Mouse (Mus musculus) B cell, adult 2 months (primary cell): ENCODE measurements around the gene Vangl2.

Experiments
- DNase-seq, 2 experiments: peaks; one replicate each; pipeline ENCODE4 v3.0.0; 2022

Gene Vangl2

DNA sequence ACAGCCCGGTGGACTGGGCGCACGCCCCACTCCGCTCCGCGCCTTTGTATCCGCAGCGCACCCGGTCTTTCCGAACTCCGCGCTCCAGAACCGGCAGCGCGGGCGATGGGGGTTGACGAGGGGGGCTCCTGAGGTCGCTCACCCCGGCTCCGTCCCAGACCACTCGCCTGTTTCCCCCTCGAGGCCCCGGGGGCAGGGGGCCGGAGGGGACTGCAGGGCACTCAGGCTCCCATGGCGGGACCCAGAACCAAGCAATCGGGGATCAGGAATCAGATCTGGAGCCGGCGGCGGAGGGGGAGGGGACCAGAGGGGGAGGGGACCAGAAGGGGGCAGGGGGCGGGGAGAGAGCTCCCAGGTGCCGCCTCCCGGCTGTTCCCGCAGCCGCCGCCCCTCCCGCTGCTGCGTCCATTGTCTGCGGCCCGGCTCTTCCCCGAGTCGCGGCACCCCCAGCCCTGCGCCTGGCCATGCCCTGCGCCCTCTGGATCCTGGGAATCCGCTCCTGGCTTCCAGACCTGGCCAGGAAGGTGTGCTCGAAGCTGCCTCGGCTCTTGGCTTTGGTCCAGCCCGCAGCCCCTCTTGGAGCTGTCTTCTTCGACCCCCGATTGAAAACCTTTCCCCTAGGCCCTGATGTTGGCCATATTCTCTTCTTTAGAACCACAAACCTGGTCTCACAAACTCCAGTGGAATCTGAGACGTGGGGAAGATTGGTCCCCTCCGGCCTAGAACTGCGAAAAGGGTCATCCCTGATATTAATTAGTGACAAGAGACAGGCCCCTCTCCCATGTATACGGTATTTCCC lies 1.0 kb downstream of the Vangl2 start:
- DNase-seq, result peak; percentile 89

DNA sequence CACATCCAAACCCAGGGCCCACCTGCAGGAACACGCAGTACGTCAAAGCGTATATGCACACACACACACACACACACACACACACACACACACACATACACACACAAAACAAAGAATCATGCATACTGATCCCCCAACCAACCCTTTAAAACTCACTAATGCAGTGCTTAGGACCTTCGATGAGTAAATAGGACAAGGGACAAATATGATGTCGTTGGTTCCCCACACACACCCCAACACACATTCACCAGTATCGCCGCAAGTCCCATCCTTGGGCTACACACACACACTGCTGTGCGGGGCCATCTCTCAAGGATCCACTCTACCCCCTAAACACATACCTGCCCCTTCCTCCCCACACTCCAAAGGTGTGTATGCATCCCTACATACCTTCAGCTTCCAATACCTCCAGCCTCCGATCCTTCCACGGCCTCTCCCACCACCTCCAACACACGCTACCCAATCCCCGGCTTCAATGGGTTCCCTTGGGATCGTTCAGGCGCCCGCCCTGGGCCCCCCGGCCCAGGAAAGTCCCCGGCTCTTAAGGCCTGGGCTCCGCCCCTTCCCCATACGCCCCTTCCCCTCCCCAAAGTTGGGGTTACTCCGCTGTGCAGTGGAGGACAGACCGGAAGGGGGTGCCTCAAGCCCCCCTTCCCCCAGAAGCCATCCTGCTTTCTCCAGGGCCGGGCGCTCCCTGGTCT lies 1.9 kb downstream of the Vangl2 start:
- peak; percentile 19 to 30 for DNase-seq

DNA sequence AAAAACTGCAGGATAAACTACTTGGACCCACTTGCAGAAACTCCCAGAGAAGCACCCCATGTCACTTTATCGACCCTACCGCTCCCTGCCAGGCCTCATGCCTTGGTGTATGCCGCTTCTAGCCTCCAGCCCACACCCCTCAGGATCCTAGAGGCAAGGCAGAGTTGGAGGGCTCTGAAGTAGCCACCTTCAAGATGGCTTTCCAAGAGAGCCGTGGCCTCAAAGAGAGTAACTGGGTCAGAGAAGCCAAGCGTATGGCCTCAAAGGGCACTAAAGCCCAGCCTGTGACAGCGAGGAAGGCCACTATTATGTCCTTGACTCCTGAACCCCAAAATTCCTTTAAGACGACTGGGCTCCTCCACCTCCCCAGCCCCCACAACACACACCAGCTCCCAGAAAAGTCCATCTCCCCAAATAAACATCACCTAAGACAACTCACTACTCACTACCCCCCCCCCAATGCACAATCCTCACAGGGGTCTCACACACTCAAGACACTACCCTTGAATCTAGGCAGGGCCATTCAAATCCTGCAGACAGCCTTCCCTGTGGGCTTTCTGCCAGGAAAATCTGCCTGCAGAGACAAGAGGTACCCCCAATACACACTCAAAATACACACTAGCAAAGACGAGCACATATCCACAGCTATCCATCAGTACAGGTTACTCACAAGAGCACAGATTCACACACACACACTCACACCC lies 2.9 kb downstream of the Vangl2 start:
- DNase-seq, result no peak

DNA sequence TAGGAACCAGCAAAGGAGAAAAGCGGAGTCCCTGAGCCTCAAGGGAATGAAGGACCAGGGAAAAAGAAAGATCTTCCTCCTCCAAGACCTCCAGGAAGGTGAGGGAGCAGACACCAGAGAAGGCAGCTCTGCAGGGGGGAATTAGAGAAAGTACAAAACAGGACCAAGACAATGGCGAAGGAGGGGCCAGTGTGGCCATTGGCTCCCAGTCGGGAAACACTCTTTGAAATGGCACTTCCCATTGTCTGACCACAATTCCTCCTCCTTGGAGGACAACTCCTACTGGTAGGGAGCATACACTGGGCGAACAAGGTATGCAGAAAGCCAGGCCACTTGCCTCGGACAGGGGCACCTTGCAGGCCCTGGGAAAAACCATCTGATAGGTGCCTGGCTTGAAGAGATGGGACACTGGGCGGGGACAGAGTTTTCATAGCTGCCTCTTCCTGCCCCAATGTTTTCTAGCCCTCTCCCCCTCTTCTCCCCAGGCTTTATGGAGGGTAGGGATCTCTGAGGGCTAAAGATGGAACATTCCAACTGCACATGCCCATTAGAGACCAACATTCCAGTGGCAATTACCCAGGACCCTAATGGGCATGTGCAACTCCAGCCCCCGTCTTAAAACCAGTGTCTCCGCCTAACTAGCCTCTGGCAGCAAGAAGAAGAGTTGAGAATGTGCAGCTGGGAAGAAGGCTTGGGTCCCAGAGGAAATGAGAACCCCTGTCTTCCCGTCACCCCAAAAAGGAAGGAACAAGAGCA lies 3.9 kb downstream of the Vangl2 start:
- no peak for DNase-seq

DNA sequence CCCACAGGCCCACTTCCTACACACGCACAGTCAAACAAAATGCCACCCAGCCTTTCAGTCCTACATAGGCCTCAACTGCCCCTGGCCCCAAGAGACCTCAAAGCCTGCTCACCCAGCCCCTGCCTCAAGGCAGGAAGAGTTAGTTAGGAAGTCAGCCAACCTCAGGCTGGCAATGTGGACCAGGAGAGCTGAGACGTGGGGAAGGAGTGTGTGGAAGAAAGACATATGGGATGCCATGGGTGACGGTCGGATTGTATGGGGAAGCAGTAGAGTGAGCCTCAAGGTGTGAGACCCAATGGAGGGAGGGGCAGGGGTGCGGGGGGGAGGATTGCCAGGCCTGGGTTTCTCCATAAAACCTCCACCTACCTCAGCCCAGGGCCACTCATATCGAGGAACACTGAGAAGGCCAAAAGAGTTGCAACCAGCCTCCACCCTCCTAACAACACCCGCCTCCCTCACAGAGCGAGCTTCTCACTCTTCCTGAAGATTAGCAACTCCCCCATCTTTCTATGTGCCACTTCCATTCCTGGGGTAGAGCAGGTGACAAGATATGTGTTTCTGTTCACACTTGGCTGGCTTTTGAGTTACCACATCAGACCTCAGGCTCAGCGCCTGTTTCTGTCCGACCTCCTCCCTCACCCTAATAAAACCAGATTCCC lies 8.3 kb downstream of the Vangl2 start:
- DNase-seq, result no peak

DNA sequence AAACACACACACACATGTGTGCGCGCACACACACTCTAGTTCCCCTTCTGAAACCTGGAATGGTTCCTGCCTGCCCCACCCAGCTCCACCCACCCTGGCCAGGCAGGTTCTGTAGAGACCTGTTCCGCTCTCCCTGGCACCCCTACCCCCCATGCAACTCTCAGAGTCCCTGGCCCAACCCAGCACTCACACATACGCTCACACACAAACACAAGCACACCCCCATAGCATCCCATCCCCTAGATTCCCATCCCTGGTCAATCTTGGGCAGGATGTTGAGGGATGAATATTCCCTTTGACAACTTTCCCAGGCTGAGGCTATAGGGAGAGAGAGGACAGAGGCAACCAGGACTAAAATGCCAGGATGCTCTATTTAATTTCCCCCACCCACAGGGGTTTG lies 8.9 kb downstream of the Vangl2 start:
- DNase-seq, result peak; percentile 22 to 28

DNA sequence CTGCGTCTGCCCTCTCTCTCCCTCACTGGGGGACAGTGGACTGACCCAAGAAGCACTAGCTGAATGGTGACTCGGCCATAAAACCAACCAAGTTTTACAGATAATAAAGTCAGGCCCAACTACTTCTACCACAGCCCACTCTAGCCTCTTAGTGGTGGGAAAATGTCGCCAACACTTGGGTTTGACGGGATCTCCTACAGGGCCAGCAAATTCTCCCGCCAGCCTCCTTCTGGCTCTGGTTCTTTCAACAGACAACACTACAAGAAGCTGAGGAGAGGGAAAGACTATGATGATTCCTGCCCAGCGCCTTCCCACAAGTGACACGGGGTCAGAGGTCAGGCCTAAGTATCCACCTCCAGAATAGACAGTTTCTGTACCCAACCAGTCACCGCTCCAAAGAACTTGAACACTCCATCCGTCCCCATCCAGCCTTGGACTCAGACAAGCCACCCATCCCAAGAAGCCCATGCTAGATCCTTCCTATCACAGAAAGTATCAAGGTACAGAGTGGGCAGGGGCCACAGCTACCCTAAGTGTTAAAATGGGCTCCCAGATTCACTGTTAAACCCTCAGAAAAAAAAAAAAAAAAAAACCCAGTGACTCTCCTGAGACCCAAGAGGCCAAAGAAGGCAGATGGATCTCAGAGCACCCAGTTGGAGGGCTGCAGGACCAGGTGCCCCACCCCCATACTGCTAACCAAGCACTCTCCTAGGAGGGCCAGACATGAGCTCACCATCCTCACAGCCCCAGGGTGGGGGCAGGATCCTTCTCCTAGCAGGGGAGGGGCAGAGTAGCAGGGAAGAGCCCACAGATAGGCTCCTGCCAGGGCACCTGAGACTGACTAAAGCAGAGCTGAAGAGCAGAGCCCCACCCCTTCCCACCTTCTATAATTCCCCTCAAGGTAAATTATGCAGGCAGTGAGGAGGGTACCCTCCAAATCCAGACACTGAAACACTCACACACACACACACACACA lies 9.6 kb downstream of the Vangl2 start:
- no peak for DNase-seq

DNA sequence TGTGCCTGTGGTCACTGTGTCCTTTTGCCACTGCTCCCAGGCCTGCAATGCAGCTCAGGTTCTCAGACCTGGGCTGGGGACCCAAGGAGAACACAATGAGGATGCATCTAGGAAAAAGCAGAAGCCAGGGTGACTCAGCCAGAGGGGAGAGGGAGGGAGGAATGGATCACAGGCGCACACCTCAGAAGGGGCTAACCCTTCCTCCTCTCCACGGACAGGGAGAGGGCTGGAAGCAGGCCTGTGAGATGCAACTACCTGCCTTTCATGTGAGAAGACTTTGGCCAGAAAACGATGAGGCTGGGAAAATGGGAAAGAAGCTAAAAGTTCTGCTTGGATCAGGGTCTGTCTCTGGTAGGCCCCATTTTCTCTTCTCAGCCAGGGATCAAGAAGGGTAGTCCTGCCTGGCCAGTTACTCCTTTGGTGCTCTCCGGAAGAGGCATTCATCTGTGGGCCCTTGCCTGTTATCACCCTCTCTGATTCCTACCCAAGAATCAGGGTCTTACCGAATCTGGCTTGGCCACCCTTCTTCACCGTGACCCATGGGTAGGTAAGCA lies 10.7 kb downstream of the Vangl2 start:
- DNase-seq, result no peak

DNA sequence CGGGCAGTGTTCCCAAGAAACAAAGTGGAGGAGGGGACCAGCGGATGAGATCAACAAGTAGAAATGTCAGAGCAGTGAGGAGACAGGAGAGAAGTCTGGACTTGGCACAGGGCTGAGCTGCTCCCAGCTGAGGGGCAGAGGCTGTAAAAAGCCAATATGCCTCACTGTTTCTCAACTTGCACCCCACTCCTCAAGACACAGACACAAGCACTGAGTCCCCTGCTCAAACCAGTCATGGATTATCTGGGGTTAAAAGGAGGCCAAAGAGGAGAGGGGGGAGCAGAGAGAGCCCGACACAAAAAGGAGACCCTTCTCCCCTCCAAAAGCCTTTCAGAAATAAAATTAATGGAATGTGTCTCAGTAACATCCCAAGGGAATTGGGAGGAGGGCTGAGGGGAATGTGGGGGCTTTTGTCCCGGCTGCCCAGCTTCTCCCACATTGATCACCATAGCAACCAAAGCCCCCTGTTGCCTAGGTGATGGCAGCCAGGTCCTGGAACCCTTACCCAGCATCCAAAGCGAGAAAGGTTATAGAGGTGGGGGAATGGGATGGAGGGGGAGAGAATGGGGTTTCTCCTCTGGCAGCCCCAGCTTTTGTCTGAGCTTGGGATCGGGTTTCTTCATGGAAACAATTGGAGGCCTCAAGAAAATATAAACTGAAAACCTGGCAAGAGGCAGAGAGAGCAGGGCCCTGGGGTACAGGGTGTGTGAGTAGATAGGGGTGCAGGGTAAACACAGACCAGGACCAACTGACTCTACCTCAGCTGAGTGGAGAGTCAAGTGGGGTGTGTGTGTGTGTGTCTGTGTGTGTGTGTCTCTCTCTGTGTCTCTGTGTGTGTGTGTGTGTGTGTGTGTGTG lies 11.4 kb downstream of the Vangl2 start:
- no peak for DNase-seq

DNA sequence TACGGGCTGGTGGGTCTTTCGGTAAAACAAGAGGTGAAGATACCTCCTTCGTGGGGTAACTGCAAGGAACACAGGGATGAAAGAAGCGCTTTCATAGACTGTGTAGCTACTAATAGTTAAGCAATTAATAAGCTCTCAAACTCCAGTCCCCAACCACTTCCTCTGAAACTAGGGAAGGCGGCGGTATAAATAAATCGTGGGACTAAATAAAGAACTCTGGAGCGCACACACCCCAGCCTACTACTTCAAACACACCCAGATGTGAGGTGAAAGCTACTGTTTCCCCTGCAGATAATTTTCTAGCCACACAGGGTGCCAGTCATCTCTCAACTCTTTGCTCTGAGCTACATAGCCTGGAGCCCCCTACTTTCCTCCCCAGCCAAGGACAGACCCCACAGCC lies 12.2 kb downstream of the Vangl2 start:
- no peak for DNase-seq

DNA sequence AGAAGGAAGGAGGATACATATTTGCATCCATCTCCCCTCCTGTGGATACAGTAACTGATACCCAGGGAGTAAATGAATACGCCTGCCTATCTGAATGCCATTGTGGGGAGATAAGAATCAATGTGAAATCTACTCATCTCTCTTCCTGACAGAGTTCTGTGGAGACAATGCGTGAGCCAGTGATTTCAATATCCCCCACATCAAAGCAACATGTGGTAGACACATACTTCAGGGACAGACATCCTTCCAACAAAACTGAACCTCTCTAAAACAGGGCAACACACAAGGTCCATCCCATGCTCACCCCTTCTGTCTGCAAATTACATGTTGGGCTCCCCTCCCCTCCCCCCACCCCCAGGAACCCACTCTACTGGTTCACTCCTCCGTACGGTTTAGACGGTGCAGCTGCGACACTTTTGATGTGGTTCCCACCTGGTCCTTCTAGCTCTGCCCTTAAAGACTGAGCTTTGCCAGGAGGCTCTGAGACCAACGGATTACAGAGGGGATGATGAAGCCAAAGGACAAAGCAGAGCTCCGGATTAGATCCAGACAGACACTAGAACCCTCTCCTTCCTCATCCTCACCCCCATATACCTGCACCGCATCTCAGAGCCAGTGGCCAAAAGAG lies 12.8 kb downstream of the Vangl2 start:
- no peak for DNase-seq

DNA sequence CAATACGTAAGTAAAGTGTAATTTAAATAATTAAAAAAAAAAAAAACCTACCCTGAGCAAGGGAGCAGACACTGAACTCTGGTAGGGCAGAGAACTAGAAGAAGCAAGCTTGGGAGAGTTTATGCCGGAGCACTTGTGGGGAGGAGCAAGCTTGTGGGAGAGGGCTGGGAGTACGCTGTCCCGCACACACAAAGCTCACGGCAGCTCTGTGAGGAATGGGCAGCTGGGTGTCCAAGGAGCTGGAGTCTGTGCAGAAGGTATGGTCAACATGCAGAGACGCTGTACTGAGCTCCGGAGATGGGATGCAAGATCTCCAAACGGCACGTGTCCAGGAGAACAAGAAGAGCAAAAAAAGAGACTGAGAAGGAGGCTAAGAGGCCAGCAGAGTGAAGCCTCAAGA lies 13.5 kb downstream of the Vangl2 start:
- no peak for DNase-seq

DNA sequence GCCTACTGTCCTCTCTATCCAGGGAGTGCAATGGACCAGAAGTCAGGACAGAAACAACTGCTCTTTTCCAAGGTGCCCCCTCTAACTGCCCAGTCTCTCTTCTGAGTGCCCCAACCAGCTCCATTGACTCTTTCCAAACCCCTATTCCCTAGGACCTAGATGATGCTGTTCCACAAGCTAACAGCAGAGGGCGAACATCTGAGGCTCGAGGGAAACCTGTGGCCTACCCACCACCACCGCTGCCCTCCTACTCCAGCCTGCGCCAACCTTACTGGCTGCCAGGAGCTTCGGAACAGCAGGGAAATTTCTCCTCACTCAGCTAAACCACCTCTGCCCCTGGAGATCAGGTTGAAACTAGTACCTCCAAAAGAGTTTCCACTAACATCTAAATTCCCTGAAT lies 16.2 kb downstream of the Vangl2 start:
- peak; percentile 67 to 69 for DNase-seq

DNA sequence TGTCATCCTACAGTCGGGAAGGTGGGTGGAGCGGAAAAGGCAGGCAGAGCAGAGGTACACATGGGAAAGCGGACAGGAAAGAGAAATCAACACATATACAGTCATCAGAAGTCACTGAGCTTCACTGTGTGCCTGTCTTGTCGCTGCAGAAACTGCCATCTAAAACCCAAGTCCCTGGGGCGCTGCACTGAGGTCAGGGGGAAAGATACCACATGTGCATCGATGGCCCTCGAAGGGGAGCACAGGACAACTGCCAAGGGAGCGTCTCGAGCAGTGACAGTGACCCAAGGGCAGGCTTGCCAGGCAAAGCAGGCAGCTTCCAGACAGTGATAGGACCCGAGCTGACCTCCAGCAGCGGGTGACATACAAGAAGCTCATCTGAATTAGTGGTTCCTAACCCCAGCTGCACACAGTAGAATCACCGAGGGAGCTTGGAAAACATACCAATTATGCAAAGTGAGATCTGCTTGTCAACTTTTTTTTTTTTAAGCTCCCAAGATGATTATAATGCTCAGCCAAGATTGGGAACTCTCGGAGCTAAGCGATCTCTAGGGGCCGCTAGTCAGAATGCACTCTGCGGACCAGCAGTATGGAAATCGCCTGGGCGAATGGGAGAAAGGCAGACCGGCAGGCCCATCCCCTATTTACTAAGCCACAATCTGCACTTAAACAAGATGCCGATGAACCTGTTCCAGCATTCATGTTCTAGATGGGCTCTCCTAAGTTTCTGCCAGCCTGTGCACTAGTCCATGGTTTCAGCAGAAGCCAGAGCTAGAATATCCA lies 18.0 kb downstream of the Vangl2 start:
- DNase-seq, result no peak

DNA sequence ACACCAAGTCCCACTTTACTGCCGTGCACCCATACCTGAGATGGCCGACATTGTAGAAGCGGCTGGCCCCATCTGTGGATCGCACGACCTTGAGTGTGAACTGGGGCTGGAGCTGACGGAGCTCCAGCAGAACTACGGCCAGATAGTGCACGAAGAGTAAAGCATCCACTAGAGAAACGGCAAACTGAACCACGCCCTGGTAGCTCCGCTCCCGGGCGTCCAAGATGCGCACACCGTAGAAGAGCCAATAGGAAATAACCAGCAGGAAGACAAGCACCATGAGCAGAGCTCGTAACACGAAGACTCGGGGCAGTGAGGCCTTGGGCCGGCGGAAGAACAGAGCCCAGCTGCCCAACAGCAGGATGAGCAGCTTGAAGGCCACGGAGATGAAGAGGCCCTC lies 18.8 kb downstream of the Vangl2 start:
- no peak for DNase-seq

DNA sequence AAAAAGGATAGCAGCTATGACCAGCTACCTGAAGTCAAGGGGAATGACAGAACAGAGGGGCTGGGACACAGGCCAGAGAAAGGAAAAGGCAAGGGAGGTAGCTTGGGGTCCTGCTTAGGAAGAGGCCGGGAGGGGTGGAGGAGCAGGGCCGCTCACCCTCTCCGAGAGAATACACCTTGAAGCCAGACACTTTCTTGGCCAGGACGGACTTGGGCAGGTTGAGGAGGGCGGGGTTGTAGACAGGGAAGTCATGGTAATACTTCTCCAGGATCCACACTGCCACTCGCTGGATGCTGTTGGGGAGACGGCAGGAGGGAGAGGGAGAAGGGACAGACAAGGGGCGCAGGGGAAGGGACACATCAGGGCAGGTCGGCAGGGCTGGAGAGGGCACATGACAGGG lies 19.9 kb downstream of the Vangl2 start:
- no peak for DNase-seq

DNA sequence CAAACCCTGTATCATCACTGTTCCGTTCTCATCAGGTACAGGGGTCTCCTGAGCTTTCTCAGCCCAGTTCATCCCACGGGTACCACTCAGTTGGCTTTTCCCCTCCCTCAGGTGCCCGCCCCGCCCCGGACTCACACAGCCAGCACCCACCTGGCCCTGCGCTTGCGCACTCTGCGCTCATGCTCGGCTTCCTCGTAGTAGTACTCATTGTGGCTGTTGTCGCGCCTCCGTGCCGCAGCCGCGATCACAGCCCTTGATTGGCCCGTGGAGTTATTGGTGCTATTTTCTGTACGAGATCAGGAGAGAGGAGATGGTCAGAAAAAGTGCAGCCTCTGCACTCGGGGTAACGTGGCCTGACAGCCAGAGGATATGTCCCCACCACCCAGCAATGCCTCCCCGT lies 20.5 kb downstream of the Vangl2 start:
- no peak for DNase-seq

DNA sequence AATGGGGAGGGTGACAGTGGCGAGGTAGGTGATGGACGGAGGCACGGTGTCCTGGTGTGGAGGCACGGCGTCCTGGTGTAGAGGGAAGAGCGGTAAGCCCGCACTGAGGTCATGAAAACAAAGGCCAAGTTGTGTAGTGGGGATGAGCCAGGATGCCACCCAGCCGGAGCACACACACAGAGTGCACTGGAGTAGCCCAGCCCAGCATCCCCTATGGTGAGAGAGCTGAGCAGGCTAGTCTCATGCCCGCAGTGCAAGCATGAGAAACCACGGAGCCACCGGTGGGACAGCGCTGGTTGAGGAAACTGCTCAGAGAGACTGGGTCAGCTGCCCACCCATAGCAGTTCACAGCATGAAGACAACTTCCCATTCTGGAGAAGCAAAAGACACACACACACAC lies 26.6 kb downstream of the Vangl2 start:
- DNase-seq, result no peak

DNA sequence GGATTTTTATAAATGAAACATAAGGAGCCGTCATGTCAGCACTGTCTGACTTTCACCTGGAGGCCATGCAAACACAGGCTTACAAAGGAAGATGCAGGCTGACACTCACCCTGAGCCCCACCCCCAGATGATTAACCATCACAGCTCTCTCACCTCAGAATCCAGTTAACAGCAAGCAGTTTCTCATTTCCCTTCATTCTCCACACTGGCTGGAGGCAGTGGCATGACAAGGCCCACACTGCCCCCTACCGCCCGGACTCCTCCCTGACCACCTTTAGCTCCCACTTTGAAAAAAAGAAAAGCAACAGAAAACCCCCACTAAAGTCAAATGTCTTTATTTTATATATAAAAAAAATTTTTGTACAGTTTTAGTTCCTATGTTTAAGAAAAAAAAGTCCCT lies 27.6 kb downstream of the Vangl2 start:
- peak; percentile 92 to 95 for DNase-seq
